Mouse (Mus musculus) embryo, embryonic 11 days (tissue): ENCODE measurements at regions not wholly inside any gene's neighbourhood (a gene's known extent, or its start where the extent isn't known, plus 50 kb on each side); places are given as distances from the start of the nearest gene placed in this dataset.
"Not testable (repeated sequence)": the region's sequence is repeated elsewhere in the genome, so short reads cannot be mapped to it uniquely, and the experiment has no call there.

Source experiments
- DNase-seq: peaks from one replicate; pipeline ENCODE4 v3.0.0-alpha.2; 2015

DNA sequence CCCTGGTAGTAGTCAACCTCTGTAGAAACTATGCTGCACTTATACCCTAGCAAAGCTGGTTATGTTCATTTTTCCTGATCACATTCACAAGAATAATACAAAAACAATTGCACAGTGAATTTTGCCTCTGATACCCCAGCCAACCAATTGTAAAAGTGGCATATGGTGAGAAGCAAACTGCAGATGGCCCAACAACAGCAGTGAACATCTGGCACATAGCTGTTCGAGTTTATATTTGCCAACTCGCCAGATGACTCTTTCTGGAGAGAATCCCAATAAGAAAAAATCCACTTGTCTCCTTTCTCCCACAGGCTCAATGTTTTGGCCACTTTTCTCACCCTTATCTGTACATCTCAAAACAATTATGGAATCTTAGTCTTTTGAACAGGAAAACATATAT is 196.5 kb upstream of the Grik2 start:
- DNase-seq: peak; percentile 2

DNA sequence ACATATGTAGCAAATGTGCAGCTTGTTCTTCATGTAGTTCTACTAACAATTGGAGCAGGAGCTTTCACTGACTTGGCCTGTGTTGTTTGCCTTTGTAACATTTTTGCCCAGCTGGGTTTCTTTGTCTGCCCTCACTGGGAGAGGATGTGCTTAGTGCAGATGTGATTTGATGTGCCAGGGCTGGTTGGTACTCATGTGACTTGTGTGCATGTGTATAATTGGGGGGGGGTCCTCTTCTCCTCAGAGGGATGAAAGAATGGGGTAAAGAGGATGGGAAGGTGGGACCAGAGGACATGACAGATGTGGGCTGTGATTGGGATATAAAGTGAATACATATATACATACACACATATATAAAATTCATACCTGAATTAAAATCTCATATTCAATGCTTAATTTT is 163.9 kb upstream of the Grik2 start:
- no peak for DNase-seq

DNA sequence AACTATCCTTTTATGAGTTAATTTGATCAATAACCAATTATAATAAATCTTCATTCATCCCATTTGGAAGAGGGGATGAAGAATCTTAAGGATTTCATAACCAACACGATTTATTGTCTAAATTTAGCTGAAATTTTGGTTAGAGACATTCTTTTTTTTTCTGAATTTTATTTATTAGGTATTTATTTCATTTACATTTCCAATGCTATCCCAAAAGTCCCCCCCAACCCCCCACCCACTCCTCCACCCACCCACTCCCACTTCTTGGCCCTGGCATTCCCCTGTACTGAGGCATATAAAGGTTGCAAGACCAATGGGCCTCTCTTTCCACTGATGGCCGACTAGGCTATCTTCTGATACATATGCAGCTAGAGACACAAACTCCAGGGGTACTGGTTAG is 148.7 kb upstream of the Grik2 start:
- not testable (repeated sequence) for DNase-seq

DNA sequence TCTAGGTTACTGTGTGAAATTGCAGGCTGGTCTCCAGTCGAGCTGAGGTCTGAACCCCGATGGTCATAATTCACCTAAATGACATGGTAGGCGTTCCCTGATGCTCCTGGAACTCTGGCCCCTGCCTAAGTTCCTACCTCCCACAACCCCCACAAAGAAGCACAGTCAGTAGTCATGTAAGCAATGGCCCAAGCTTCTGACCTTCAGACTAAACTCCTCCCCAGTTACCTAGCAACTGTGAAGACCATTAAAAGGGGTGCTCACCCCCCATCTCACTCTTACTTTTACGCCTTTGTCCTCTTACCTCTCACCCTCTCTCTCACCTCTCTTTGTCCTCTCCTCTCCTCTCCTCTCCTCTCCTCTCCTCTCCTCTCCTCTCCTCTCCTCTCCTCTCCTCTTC is 120.6 kb upstream of the Grik2 start:
- DNase-seq: not testable (repeated sequence)

DNA sequence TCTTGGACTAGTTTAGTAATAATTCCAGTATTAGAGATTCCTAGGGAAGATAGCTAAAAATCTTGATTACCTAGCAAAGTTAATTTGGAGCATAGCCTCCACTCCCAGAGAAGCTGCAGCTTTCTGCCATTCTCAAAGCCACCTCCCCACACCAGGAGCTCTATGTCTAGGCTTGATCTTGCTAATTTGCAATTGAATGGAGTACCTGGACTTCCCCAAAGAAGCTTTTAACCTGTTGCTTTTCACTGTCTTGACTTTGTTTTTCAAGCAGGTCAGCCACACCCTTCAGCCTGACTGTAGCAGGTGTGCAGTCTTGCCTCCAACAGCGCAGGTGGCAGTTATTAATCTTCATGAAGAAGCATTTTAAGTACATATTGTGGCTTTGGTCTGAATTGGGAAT is 119.6 kb upstream of the Grik2 start:
- DNase-seq: not testable (repeated sequence)

DNA sequence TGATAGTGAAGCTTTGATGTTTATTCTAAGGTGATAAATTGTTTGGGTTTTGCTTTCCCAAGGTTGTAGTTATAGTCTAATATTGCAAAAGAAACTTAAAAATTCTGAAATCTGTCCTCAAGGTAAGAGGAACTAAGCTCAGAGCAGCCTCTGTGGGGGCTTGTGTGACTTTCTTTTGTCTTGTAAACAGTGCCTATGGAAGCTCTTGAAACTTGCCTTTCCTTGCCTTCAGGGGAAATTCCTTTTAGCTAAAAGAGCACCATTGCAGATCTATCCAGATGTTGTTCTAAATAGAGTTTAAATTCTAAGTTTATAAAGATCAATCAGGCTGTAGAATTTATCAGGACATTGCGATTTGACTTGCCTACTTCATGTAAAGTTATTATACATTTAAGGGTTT is 116.1 kb upstream of the Grik2 start:
- not testable (repeated sequence) for DNase-seq

DNA sequence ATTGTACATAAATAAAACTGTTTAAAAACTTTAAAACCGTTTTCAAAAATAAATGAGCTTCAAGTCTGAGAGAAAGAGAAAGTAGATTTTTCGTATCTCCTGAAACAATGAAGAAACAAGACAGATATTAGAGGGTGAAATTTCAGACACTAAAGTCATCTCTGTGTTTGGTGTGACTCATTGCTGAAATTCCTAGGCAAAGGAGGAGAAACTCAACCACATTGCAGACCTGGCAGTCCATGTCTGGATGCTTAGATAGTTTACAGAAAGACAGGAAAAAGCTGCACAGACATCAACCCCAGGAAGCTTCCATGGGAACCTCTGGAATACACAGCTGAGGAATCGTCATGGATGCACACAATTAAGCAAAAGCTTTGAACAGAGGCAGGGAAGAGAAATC is 106.9 kb upstream of the Grik2 start:
- DNase-seq: no peak

DNA sequence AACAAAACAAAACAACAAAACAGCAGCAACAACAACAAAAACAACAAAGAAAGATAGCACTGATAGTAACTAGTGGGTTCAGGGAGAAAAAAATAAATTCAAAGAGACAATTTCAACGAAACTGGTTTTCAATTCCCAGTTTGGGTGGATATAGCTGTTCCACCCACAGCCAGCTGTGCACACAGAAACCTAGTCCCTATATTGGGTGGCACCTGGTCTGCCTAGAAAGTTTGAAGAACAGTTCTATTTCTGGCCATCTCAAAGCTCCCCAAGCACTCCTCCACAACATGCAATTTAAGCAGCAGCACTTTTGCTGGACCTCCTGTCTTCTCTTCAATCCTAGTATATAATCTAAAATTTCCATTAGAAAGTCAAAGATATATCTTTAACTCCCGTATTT is 95.5 kb upstream of the Grik2 start:
- no peak for DNase-seq

DNA sequence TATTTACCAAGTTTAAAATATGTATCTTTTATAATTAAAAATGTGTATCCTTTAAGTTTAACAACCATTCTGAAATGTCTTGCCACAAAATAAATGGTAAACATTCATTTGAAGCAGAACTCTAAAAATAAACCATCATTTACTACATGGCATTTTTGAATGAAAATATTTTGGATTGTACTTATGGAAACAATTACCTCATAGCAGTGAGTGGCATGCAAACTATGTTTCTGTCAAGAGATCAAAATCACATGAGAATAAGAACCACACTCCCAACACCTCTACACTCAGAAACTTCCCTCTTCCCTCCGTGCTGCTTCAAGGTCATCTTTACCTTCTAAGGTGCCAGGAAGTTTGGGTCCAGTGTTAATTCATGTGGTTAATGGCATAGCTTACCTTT is 94.9 kb upstream of the Grik2 start:
- DNase-seq: no peak

DNA sequence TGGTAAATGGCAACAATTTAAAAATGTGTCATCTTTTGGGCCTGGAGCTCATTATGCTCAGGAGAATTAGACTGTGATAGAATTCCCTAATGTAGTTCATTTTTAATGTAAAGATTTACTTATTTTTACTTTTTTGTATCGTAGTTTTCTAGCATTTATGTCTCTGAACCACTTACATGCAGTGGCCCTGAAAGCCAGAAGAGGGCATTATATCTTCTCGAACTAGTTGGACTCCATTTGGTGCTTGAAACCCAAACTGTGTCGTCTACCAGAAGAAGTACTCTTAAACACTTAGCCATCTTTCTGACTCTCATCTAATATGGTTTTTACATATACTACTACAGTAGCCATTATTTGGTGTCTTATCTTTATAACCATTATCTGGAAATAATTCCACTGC is 75.2 kb upstream of the Grik2 start:
- DNase-seq: no peak

DNA sequence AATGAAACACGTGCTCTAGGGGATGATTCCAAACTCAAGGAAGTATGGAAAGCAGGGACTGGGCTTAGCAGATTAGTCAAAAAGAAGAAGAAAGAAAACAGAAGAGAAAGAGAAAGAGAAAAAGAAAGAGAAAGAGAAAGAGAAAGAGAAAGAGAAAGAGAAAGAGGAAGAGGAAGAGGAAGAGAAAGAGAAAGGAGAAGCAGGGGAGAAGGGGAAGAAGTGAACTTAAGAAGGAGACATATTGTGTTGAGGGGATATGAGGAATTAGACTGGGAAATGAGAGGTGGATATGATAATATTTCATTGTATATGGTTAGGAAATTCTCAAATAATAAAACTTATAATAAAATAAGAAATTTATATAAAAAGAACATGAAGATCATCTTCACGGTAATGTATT is 59.1 kb upstream of the Grik2 start:
- DNase-seq: no peak

DNA sequence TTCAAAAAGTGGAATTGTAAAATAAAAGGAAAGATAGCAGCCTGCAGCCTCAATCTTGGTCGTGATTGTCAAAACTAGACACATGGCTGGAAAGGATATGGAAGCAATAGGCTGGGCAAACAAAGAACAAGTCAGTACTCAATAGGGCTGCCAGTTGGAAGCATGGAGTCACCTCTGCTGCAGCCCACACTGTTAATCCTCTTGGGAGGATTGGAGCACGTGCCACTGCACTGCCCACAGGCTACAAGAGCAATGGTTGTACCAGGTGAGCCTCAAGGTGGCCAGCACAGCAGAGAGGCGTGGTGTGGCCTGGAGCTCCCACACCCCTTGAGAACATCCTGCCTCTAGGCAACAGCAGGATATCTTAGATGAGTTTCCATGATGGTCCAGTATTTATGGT is 55.7 kb upstream of the Grik2 start:
- DNase-seq: no peak
